Mouse (Mus musculus): ENCODE data around the gene Tuba1b. TPM values are rescaled to one million over a fixed set of nuclear protein-coding genes. Genes with fewer than 3 reads are reported as not detected.

Gene Tuba1b
- 311 and 355 TPM in 2 replicates for polyA plus RNA-seq (2012)

GRCm38 (mm10) chr15:98934217-98934839 is at the start of gene Tuba1b:
Gene Tuba1b (minus strand): TSS chr15:98934565.

GRCm38 (mm10) chr15:98953401-98954356 is 19.3 kb upstream of the Tuba1b start, which contains the start of the genes Gm49450 and Tuba1a:
Gene Gm49450 (minus strand): TSS chr15:98953551.
Gene Tuba1a (minus strand): TSS chr15:98953703.

GRCm38 (mm10) chr15:98917538-98918498 is 16.5 kb downstream of the Tuba1b start, which contains the start of gene Lmbr1l:
Gene Lmbr1l (minus strand): TSS chr15:98918231.

GRCm38 (mm10) chr15:98897928-98898800 is 36.2 kb downstream of the Tuba1b start, which contains the start of gene Dhh:
Gene Dhh (minus strand): TSS chr15:98898540.

GRCm38 (mm10) chr15:98893940-98894745 is 40.2 kb downstream of the Tuba1b start, which contains the start of gene Rhebl1:
Gene Rhebl1 (minus strand): TSS chr15:98894540.

Other genes with a start within 250 kb of the Tuba1b start
- gene Ccdc65, start 226.4 kb downstream of the Tuba1b start, polyA plus RNA-seq (2012): not detected in 2 replicates
- gene Fkbp11, start 206.4 kb downstream of the Tuba1b start, polyA plus RNA-seq (2012): 31.9 and 46.9 TPM in 2 replicates
- gene Arf3, start 171.4 kb downstream of the Tuba1b start, polyA plus RNA-seq (2012): 25.1 TPM in 2 replicates
- gene Wnt10b, start 156.4 kb downstream of the Tuba1b start, polyA plus RNA-seq (2012): 4.8 and 6.5 TPM in 2 replicates
- 0.12 TPM in 1 of 2 replicates, not detected in the other for gene Wnt1, start 144.7 kb downstream of the Tuba1b start, polyA plus RNA-seq (2012)
- 0.26 and 0.35 TPM in 2 replicates for gene Ddn, start 125.1 kb downstream of the Tuba1b start, polyA plus RNA-seq (2012)
- gene Prkag1, start 103.0 kb downstream of the Tuba1b start, polyA plus RNA-seq (2012): 127 and 129 TPM in 2 replicates
- 39.2 and 64.9 TPM in 2 replicates for gene Kmt2d, start 63.4 kb downstream of the Tuba1b start, polyA plus RNA-seq (2012)
- 2.7 and 2.8 TPM in 2 replicates for gene Rhebl1, start 40.0 kb downstream of the Tuba1b start, polyA plus RNA-seq (2012)
- gene Dhh, start 36.0 kb downstream of the Tuba1b start, polyA plus RNA-seq (2012): not detected in 2 replicates
- gene Lmbr1l, start 16.3 kb downstream of the Tuba1b start, polyA plus RNA-seq (2012): 25.8 and 31.6 TPM in 2 replicates
- gene Gm49450, start 19.0 kb upstream of the Tuba1b start, polyA plus RNA-seq (2012): 9.9 TPM in 1 of 2 replicates, not detected in the other
- 20.5 and 31.9 TPM in 2 replicates for gene Tuba1a, start 19.1 kb upstream of the Tuba1b start, polyA plus RNA-seq (2012)
- 29.3 and 45.8 TPM in 2 replicates for gene Tuba1c, start 95.3 kb upstream of the Tuba1b start, polyA plus RNA-seq (2012)
- gene Prph, start 120.6 kb upstream of the Tuba1b start, polyA plus RNA-seq (2012): 0.21 and 0.74 TPM in 2 replicates
- 33.9 and 51.5 TPM in 2 replicates for gene Troap, start 140.0 kb upstream of the Tuba1b start, polyA plus RNA-seq (2012)
- not detected in 2 replicates for gene C1ql4, start 153.3 kb upstream of the Tuba1b start, polyA plus RNA-seq (2012)
- not detected in 2 replicates for gene Dnajc22, start 158.6 kb upstream of the Tuba1b start, polyA plus RNA-seq (2012)
- 0.12 and 0.16 TPM in 2 replicates for gene Spats2, start 191.4 kb upstream of the Tuba1b start, polyA plus RNA-seq (2012)